Mouse (Mus musculus): ENCODE measurements around the gene Bnipl. TPM values are rescaled to one million over a fixed set of nuclear protein-coding genes. Genes with fewer than 3 reads are reported as not detected.
A peak's percentile ranks its signal among the peaks of the same experiment; 100 is the strongest.

Bnipl gene
- total RNA-seq, 2 experiments from 2014 or later = 0.58 to 0.63 TPM

DNA sequence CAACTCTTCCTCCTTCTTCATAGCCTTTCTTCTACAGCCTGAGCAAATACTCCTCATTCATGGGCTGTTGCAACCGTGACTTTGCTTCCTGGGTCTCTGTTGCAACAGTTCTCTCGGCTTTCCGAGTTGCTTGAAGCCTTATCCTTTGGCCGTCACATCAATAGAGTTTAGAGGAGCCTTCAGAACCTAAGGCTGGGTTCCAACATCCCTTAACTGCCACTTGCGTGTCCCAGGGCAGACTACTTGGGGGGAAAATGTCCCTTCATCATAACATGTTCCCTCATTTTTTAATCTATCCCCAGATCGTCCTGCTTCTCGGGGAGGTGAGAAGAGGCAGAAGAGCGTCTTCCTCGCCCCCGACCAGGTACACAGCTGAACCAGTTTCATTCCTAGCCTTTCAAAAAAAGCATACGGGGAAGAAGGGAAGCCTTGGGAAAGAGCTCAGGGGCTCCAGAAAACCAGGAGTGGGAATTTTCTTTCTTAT lies 31.4 kb upstream of the Bnipl start:
- intact Hi-C loops (cut with DNase I) = no loop called here
- no peak for DNase-seq (ENCODE audit: extremely low spot score in 1 of 2, low spot score in 2 of 2)

DNA sequence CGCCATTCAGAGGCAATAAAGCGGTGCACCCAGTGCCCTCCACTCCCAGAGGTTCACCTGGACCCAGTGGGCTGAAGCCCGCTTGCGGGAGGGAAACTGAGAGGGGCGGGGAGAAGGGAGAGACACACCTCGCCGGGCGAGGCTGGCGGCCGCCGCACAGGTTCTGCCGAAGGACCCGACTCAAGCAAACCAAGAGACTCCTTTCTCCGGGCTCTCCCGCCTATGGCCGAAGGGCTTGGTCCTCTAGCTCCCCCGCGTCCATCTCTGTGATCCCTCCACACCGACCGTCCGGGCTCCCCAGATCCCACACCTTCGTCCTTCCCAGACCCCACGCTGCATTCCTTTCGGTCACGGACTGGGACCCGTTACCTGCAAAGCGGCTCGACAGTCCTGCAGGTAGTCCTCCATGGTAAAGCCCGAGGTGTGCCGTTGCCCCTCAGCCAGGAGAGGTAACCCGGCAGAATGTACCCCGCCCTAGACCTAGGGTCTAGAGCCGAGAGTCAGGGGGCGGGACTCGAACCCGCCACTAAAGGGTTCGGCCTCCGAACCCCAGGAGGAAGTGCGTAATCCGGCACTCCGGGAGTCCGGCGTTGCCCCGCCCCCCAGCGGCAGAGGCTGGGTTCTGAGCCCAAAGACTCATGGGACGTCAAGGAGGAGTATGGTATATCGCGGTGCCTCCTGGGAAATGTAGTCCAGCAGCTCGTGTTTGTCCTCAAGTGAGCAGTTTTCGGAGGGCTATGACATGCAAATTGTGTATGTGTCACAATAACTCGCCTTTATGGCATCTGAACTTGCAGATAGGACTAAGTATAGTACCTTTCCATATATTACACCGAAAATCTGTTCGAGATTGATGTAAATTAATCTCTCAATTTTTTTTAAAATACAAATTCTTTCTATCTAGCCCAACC lies 30.5 kb upstream of the Bnipl start, which contains the start of the genes Mindy1 and Prune1:
Gene Mindy1 (plus strand): TSS at position 130 of the 911 bp plus-strand sequence.
Gene Prune1 (minus strand): TSS at position 861 of the 911 bp plus-strand sequence.
- intact Hi-C loops (cut with DNase I) = no loop called here
- peak; percentile 98 to 99 for DNase-seq (ENCODE audit: extremely low spot score in 1 of 2, low spot score in 2 of 2)

DNA sequence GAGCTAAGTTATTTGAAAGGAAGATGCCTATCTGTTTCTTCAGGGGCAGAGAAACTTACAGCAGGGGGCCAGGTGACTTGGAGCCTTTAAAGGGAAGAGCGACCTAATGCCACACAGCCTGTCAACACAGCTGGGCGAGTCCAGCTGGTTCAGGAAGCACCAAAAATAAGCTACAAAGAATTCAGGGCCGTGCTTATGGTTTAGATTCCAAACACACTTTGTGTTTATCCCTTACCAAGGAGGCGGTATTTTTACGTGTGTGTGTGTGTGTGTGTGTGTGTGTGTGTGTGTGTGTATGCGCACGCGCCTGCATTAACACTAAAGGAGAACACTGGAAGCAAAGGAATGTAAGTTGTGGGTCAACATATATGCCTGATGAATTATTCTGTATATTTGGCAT lies 29.8 kb upstream of the Bnipl start:
- intact Hi-C loops (cut with DNase I) = no loop called here
- DNase-seq (ENCODE audit: extremely low spot score in 1 of 2, low spot score in 2 of 2) = peak in 1 of 2 experiments; percentile 29

DNA sequence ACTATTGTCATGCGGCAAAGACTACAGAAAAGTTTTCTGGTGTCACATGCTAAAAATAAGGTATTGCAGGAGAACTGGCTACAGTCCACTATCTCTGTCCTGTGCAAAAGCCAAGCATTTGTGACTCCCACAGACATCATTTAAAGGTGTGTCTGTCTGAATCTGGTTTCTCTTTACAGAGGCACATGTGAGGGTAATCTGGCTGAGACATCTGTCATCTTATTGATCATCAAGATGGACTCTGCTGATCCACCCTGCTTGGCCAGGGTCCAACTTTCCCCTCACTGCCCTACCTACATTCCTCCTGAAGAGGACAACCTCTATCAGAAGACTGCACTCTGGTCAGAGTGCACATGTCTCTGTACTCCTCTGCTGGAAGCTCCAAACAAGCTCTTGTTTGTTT lies 26.2 kb upstream of the Bnipl start:
- intact Hi-C loops (cut with DNase I) = no loop called here
- DNase-seq (ENCODE audit: extremely low spot score in 1 of 2, low spot score in 2 of 2) = peak in 1 of 2 experiments; percentile 42

DNA sequence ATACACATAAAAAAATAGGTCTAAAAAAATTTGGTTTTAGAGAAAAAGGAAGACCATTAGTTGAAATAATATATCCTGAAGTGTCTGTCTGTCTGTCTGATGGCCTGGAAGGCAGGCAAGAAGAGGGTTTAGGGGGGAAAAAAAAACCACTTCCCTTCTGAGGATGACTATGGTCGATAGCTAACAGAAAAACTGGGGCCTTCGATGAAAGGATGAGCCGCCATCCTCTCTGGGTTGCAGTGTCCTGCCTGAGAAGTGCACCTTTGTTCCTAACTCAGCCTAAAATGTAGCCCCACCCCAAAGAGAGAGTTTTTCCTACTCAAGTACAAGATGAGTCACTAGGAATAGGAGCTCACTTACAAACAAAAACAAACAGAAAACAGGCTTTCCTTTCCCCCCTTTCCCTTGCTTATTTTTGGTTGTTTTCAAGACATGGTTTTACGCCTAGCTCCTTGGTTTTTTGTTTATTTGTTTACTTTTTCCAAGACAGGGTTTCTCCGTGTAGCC lies 25.5 kb upstream of the Bnipl start:
- intact Hi-C loops (cut with DNase I) = no loop called here

GRCm38 (mm10) chr3:95275161-95275560 lies 24.2 kb upstream of the Bnipl start:
- intact Hi-C loops (cut with DNase I) = no loop called here
- no peak for DNase-seq (ENCODE audit: extremely low spot score in 1 of 2, low spot score in 2 of 2)

More for the DNA sequence above, 25.5 kb upstream of the Bnipl start:
- DNase-seq (ENCODE audit: extremely low spot score in 1 of 2, low spot score in 2 of 2) = no peak

GRCm38 (mm10) chr3:95274453-95274852 lies 23.5 kb upstream of the Bnipl start:
- intact Hi-C loops (cut with DNase I) = no loop called here
- DNase-seq (ENCODE audit: extremely low spot score in 1 of 2, low spot score in 2 of 2) = no peak

DNA sequence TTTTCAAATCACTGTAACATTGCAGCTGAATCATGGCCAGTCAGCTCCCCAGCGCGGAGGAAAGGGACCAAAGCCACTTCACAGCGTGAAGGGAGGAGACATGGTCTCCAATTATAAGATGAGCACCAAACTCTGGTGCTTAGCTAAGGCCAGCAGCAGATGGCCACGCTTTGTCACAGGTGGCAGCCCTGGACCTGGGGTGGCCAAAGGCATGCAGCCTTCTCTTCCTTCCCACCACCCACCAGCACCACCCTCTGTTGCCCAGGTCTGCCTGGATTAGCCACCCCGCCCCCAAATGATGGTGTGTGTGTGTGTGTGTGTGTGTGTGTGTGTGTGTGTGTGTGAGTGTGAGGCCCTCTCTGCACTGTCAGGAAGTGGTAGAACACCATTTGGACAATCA lies 22.5 kb upstream of the Bnipl start:
- DNase-seq (ENCODE audit: extremely low spot score in 1 of 2, low spot score in 2 of 2) = peak in 1 of 2 experiments; percentile 29
- intact Hi-C loops (cut with DNase I) = no loop called here

DNA sequence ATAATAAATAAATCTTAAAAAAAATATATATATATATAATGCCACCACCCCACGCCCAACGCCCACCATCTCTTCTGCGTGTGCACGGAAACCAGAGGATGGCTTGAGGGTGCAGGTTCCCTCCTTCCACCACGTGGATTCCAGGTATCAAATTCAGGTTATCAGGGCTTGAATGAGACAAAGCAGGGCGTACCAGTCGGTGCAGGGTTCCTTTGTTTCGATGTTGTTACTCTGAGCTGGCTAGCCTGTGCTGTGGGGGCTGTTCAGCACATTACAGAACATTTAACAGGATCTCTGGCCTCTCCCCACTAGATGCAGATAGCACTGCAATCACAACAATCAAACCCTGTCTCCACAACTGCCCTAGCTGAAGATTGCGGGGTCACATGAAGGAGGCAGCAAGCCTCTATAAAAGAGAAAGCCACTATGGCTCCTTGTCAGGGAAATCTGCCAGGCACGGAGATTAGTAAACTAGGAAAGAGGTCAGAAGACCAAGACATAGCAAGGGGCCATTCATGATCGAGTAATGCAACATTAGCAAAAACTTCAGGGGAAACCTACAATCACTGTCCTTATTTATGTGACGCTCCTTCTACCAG lies 19.9 kb upstream of the Bnipl start:
- intact Hi-C loops (cut with DNase I) = no loop called here
- DNase-seq (ENCODE audit: extremely low spot score in 1 of 2, low spot score in 2 of 2) = no peak

- intact Hi-C loops (cut with DNase I) = loop anchor here (5.0 kb wide), 2 partner anchors 42 to 127 kb away; partner anchors contain the start of genes Cdc42se1 and Tnfaip8l2
- DNase-seq (ENCODE audit: extremely low spot score in 1 of 2, low spot score in 2 of 2) = no peak
Measured at GRCm38 (mm10) chr3:95269789-95270188, 18.8 kb upstream of the Bnipl start.

GRCm38 (mm10) chr3:95267855-95268254 lies 16.9 kb upstream of the Bnipl start:
- no peak for DNase-seq (ENCODE audit: extremely low spot score in 1 of 2, low spot score in 2 of 2)
- intact Hi-C loops (cut with DNase I) = loop anchor here (5.0 kb wide), 2 partner anchors 41 to 126 kb away; partner anchors contain the start of genes Cdc42se1 and Tnfaip8l2

DNA sequence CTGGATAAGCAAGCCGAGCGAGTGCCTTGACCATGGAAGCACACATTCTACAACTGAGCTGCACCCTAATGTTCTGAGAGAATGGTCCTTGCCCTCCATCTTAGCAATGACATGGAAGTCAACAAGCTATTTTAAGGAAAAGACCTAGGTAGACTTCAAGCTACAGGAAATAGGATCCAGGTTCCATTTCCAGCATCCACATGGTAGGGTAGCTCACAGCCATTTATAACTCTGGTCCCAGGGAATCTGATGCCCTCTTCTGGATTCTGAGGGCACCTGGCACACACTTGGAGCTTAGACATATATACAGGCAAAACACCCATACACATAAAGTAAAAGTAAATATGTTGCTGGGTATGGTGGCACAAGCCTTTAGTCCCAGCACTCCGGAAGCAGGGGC lies 15.1 kb upstream of the Bnipl start:
- intact Hi-C loops (cut with DNase I) = loop anchor here (5.0 kb wide), 2 partner anchors 39 to 124 kb away; partner anchors contain the start of genes Cdc42se1 and Tnfaip8l2
- DNase-seq (ENCODE audit: extremely low spot score in 1 of 2, low spot score in 2 of 2) = no peak

DNA sequence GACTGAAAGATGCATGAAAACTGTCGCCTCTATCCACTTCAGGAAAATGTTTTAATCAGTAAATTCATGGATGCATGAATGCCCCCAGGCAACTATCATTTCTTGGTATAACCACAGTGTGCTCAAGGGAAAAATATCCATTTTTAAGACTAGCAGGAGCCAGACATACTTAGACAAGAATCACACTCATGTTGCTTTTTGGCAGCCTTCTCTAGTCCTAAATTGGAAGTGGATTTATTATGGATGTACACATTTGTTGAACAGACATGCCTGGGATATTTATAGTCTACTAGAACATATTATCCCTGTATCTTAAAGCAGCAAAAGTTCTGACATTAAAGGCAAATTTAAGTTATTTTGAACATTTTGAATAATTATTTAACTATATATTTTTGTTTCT lies 13.7 kb upstream of the Bnipl start:
- intact Hi-C loops (cut with DNase I) = loop anchor here (5.0 kb wide), 2 partner anchors 37 to 122 kb away; partner anchors contain the start of genes Cdc42se1 and Tnfaip8l2
- DNase-seq (ENCODE audit: extremely low spot score in 1 of 2, low spot score in 2 of 2) = no peak

DNA sequence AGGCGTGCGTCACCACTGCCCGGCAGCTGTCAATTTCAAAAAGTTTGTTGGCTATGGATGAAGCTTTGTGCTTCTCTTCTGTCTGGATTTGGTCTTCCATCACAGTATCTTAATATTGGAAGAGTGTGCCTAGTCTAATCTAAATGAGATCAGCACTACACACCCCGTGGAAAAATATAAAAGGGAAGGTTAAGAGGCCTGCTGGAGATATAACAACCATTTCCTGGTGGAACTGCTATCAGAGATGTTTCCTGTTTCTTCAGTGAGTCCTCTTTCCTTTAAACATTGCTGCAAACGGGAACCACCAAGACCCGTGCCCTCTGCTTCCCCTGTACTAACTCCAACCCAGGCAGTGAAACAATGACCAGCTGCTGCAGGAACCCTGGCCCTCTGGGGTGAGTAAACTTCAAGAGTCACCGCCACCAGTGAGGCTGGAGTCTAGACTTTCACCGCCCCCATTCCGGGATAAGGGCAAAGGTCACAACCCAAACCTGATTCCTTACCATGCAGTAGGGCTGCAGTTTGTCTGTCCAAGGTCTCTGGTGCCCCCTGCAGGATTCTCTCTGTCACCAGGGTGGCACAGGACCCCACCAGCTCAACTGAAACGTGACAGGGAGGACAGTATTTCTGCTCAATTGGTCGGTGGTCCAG lies 12.2 kb upstream of the Bnipl start:
- DNase-seq (ENCODE audit: extremely low spot score in 1 of 2, low spot score in 2 of 2) = peak in 1 of 2 experiments; percentile 86
- intact Hi-C loops (cut with DNase I) = no loop called here

GRCm38 (mm10) chr3:95261975-95262374 lies 11.0 kb upstream of the Bnipl start:
- no peak for DNase-seq (ENCODE audit: extremely low spot score in 1 of 2, low spot score in 2 of 2)
- intact Hi-C loops (cut with DNase I) = no loop called here

DNA sequence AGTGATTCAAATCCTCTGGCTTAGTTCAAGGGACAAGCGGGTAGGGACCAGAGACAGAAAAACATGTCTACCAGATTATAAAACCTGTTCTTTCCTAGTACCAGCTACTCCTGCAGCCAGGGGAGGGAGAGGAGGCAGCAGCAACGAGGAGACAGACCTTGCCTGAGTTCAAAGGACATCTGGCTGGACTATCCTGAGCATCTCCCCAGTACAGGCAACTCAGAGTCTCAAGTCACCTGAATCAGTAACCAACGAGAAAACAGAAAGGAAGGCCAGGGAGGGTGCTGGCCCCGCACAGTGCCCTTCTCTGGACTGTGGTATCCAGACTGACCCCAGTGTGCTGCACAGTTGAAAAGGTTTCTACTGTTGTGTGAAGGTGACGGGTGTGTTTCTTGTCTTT lies 5.9 kb upstream of the Bnipl start:
- intact Hi-C loops (cut with DNase I) = no loop called here
- DNase-seq (ENCODE audit: extremely low spot score in 1 of 2, low spot score in 2 of 2) = no peak

- no peak for DNase-seq (ENCODE audit: extremely low spot score in 1 of 2, low spot score in 2 of 2)
- intact Hi-C loops (cut with DNase I) = no loop called here
Measured at GRCm38 (mm10) chr3:95250361-95250760, 632 bp downstream of the Bnipl start.

DNA sequence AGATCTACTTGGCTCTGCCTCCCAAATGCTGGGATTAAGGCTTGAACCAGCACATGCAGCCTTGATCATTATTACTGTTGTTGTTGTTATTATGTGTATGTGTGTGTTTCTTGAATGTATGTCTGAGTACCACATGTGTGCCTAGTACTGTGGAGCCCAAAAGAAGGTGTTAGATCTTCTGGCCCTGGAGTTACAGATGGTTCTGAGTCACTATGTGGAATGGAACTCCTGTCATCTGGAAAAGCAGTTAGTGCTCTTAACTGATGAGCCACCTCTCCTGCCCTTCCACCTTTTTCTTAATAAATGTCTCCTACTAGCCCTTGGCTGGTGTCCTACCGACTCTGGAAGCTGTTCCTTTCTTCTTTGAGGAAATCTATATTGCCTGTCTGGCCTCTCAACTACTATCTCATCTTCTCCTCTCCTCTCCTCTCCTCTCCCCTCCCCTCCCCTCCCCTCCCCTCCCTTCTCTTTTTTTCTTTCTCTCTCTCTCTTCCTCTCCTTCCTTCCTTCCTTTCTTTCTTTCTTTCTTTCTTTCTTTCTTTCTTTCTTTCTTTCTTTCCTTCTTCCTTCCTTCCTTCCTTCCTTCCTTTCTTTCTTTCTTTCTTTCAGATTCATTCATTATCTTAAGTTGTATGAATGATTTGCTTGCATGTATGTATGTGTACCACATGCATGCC lies 3.2 kb downstream of the Bnipl start:
- no peak for DNase-seq (ENCODE audit: extremely low spot score in 1 of 2, low spot score in 2 of 2)
- intact Hi-C loops (cut with DNase I) = no loop called here

Measured in left cerebral cortex, postnatal 10 days (tissue).